Mouse (Mus musculus) forebrain, embryonic 10.5 days (tissue): ENCODE measurements around the gene Ppp1r14b. TPM values are rescaled to one million over a fixed set of nuclear protein-coding genes. Genes with fewer than 3 reads are reported as not detected.

Source experiments
- DNase-seq: peaks from one replicate; pipeline ENCODE4 v3.0.0-alpha.2; 2017; ENCODE audit warnings: low spot score; ENCODE audit errors: extremely low spot score
- H3K27ac ChIP-seq: fragments of 300-500 bp; sonication (generic); 2 replicates; pipeline ENCODE4 v1.5.1; 2016; ENCODE audit warnings: mild to moderate bottlenecking
- H3K27me3 ChIP-seq: fragments of 300-500 bp; sonication (generic); 2 replicates; pipeline ENCODE4 v1.6.1; 2016; ENCODE audit warnings: mild to moderate bottlenecking; ENCODE audit not compliant: poor library complexity, severe bottlenecking
- H3K36me3 ChIP-seq: fragments of 300-500 bp; sonication (generic); replicated peaks from 2 replicates; pipeline ENCODE4 v1.6.1; 2016; ENCODE audit warnings: mild to moderate bottlenecking, moderate library complexity
- H3K4me1 ChIP-seq: fragments of 300-500 bp; sonication (generic); 2 replicates; pipeline ENCODE4 v1.6.1; 2016
- H3K4me3 ChIP-seq: fragments of 300-500 bp; sonication (generic); 2 replicates; pipeline ENCODE4 v1.5.1; 2016; ENCODE audit warnings: mild to moderate bottlenecking, moderate library complexity
- H3K9me3 ChIP-seq: fragments of 300-500 bp; sonication (generic); 2 replicates; pipeline ENCODE4 v1.6.1; 2016; ENCODE audit warnings: mild to moderate bottlenecking, moderate library complexity
- WGBS: fragments of 180-500 bp; shearing (Covaris S2); methylation state at CpG from one replicate; pipeline ENCODE4 v1.1.7; 2016; 5-methylcytosine and 5-hydroxymethylcytosine counted together
- polyA plus RNA-seq: library from polyadenylated mRNA; unstranded; fragments of >200 nt; fragmentation: Nextera tagmentation; extraction: Ambion mirVana; gene quantifications from 2 replicates; pipeline ENCODE4 v1.2.1, GENCODE M21; 2016

Gene Ppp1r14b
- polyA plus RNA-seq, 1 experiment from 2014 or later = 103 TPM

DNA sequence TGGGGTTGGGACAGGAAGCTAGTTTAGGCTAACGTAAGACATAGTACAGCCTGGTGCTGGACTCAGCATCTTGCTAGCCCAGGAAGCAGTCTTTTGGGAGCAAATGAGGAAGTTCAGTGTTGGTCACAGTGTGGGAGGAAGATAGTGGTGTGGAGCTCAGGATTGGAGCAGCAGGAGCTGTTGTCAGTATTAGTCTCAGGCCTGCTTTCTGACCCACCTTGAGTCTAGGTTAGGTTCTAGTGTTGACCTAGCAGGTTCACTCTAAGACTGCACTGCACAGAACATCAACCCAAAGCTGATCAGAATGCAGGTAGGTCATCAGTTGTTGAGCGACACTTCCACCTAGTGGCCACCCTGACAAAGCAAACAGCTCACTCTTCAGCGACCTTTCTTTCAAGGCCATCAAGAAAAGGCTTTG lies 45.5 kb downstream of the Ppp1r14b start:
- Histone ChIP-seq H3K27me3 (no peaks in the 10 kb centered on the region), H3K9me3 (no peaks in the 10 kb centered on the region), H3K36me3 (peaks cover 95% of the 10 kb centered on the region), H3K4me3 (no peak overlapping the region), H3K27ac (no peak overlapping the region), H3K4me1 (no peaks in the 10 kb centered on the region)
- no peak for DNase-seq
- WGBS = 53% methylated on average over 3 of the region's 3 CpGs

Other genes starting within 250 kb of the Ppp1r14b start
- 4.9 and 5.4 TPM in 2 replicates for gene Rps6ka4, start 134.3 kb upstream of the Ppp1r14b start, polyA plus RNA-seq
- 0.32 and 0.36 TPM in 2 replicates for gene Ccdc88b, start 116.8 kb upstream of the Ppp1r14b start, polyA plus RNA-seq
- gene Trmt112, start 65.3 kb upstream of the Ppp1r14b start, polyA plus RNA-seq = 155 and 159 TPM in 2 replicates
- 144 and 154 TPM in 2 replicates for gene Prdx5, start 64.9 kb upstream of the Ppp1r14b start, polyA plus RNA-seq
- gene Esrra, start 53.2 kb upstream of the Ppp1r14b start, polyA plus RNA-seq = 8.4 and 9.0 TPM in 2 replicates
- 0.55 and 0.60 TPM in 2 replicates for gene Catsperz, start 49.6 kb upstream of the Ppp1r14b start, polyA plus RNA-seq
- gene Kcnk4, start 40.5 kb upstream of the Ppp1r14b start, polyA plus RNA-seq = 0.24 TPM in 1 of 2 replicates, not detected in the other
- gene Bad, start 33.1 kb upstream of the Ppp1r14b start, polyA plus RNA-seq = 55.9 and 59.8 TPM in 2 replicates
- 22.8 and 26.5 TPM in 2 replicates for gene Gpr137, start 32.5 kb upstream of the Ppp1r14b start, polyA plus RNA-seq
- gene Plcb3, start 1.5 kb downstream of the Ppp1r14b start, polyA plus RNA-seq = 25.2 and 25.8 TPM in 2 replicates
- gene Fkbp2, start 5.5 kb downstream of the Ppp1r14b start, polyA plus RNA-seq = 106 TPM in 2 replicates
- 31.0 and 32.9 TPM in 2 replicates for gene Vegfb, start 12.7 kb downstream of the Ppp1r14b start, polyA plus RNA-seq
- 19.5 and 19.7 TPM in 2 replicates for gene Dnajc4, start 17.6 kb downstream of the Ppp1r14b start, polyA plus RNA-seq
- 18.4 TPM in 2 replicates for gene Nudt22, start 21.1 kb downstream of the Ppp1r14b start, polyA plus RNA-seq
- gene Trpt1, start 21.2 kb downstream of the Ppp1r14b start, polyA plus RNA-seq = 10.0 and 10.4 TPM in 2 replicates
- gene Fermt3, start 44.5 kb downstream of the Ppp1r14b start, polyA plus RNA-seq = 8.8 TPM in 2 replicates
- 456 and 486 TPM in 2 replicates for gene Stip1, start 65.0 kb downstream of the Ppp1r14b start, polyA plus RNA-seq
- 3.7 and 3.9 TPM in 2 replicates for gene Macrod1, start 81.8 kb downstream of the Ppp1r14b start, polyA plus RNA-seq
- gene Flrt1, start 130.8 kb downstream of the Ppp1r14b start, polyA plus RNA-seq = 4.0 and 4.8 TPM in 2 replicates
- 275 and 280 TPM in 2 replicates for gene Otub1, start 231.3 kb downstream of the Ppp1r14b start, polyA plus RNA-seq
- gene Cox8a, start 242.6 kb downstream of the Ppp1r14b start, polyA plus RNA-seq = 862 and 888 TPM in 2 replicates